Mouse (Mus musculus) myocyte (in vitro differentiated cells): ENCODE measurements around the gene Prss56.

Experiments
- CEBPB ChIP-seq: IDR thresholded peaks from 2 replicates; pipeline ENCODE4 v1.6.1; 2011; ENCODE audit warnings: mild to moderate bottlenecking, moderate library complexity; ENCODE audit not compliant: poor library complexity, insufficient read depth, severe bottlenecking
- MAX ChIP-seq: IDR thresholded peaks from one replicate; pipeline ENCODE4 v1.6.1; 2011; ENCODE audit warnings: low read depth, mild to moderate bottlenecking, control low read depth
- MYOG ChIP-seq, 3 experiments: IDR thresholded peaks; one replicate each; pipeline ENCODE4 v1.6.1; 2011; ENCODE audit warnings: control low read depth in 2 of 3, low read depth in 2 of 3, mild to moderate bottlenecking in 2 of 3; ENCODE audit not compliant: insufficient read length in 2 of 3, control insufficient read depth in 1 of 3, insufficient read depth in 1 of 3
- POLR2A ChIP-seq: IDR thresholded peaks from one replicate; pipeline ENCODE4 v1.6.1; 2011; ENCODE audit warnings: low read depth, mild to moderate bottlenecking, control low read depth, moderate library complexity; ENCODE audit not compliant: insufficient read length

DNA sequence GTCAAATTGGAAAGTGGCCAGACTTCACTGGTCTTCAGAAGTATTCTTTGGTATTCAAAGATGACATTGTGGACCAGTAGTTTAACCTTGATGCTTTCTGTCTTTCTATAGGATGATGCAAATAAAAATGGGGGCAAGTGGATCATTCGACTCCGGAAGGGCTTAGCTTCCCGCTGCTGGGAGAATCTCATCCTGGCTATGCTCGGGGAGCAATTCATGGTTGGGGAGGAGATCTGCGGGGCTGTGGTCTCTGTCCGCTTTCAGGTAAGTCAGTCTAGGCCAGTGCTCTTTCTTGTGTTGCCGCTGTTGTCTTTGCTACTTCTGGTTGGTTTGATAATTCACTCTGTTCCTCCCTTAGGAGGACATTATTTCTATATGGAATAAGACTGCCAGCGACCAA lies 42.6 kb downstream of the Prss56 start:
- TF ChIP-seq CEBPB: no peak
- TF ChIP-seq POLR2A: no peak
- no peak for TF ChIP-seq MYOG (IDR thresholded peaks at IDR 0.05; ENCODE audit: control insufficient read depth in 1 of 3, insufficient read depth in 1 of 3, insufficient read length in 2 of 3, low read depth in 2 of 3)
- no peak for TF ChIP-seq MAX
